Mouse (Mus musculus) gastrocnemius, adult 2 months (tissue): ENCODE data around the gene Pabpc1l. TPM values are rescaled to one million over a fixed set of nuclear protein-coding genes. Genes with fewer than 3 reads are reported as not detected.

Source experiments
- DNase-seq: peaks from one replicate; pipeline ENCODE4 v3.0.0; 2022
- H3K27ac ChIP-seq: fragments of 200-600 bp; 2 replicates; pipeline ENCODE4 v1.8.1; 2022; ENCODE audit warnings: mild to moderate bottlenecking
- H3K4me3 ChIP-seq: fragments of 200-600 bp; 2 replicates; pipeline ENCODE4 v1.8.1; 2022; ENCODE audit warnings: mild to moderate bottlenecking, moderate library complexity
- CTCF ChIP-seq: fragments of 200-600 bp; IDR thresholded peaks from 2 replicates; pipeline ENCODE4 v1.8.1; 2022; ENCODE audit warnings: antibody characterized with exemption, mild to moderate bottlenecking, moderate library complexity
- intact Hi-C: fragments of 180-260 bp; cut with DNase I; formaldehyde crosslinking; loops from one replicate; pipeline ENCODE4 v1.15.1; 2025
- total RNA-seq, 2 experiments: library from RNA; stranded (reverse); gene quantifications; 2 replicates each; pipeline ENCODE4 v1.2.3; 2021

Pabpc1l gene
- total RNA-seq, 2 experiments from 2014 or later = not detected

DNA sequence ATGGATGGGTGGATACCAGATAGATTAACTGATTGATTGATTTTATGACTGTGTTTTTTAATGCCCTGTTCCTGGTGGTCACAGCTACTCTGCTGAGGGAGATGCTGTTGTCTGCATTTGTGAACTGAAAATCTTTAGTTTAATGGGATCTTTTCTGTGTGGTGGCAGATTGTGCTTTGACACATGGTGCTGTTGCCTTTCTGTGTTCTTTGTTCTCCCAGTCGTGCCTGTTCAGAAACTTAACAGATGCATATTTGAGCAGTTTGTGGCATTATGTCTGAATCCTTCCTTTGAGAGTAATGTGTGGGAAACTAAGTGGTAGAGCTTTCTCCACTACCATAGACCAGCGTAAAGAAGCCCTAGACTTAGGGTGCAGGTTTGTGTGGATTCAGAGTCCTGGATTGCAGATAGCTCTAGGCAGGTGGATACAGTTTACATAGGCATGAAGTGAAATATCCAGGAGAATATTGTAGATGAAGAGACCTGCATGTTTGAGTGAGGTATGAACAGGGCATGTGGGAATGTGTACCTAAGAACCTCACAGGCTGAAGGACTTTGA is 17.2 kb upstream of the Pabpc1l start:
- Histone ChIP-seq H3K4me3 (no peak overlapping the region), H3K27ac (peak overlapping the region; percentile 2; the same call in 1 of the 2 replicates)
- TF ChIP-seq CTCF = no peak
- intact Hi-C loops = no loop called here
- DNase-seq = no peak

DNA sequence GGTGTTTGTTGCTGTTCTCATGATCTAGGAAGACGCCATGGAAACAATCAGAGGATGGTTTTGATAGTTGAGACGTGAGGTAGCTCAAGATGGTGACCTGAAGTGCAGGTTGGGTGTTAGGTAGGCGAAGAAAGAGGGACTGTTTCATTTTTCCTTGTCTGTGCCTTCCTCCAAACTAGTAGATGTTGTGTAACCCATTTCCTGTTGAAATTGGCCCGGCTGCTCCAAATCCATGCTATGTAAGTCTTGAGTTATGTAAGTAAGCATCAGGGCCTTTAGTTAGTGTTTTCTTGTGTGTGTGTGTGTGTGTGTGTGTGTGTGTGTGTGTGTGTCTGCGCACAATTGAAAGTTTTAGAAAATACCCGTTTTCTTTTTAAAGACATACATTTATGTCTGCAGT is 16.0 kb upstream of the Pabpc1l start:
- Histone ChIP-seq H3K4me3 (no peak overlapping the region), H3K27ac (peak overlapping the region; percentile 48; the same call in 1 of the 2 replicates)
- no peak for DNase-seq
- no peak for TF ChIP-seq CTCF
- intact Hi-C loops = no loop called here

DNA sequence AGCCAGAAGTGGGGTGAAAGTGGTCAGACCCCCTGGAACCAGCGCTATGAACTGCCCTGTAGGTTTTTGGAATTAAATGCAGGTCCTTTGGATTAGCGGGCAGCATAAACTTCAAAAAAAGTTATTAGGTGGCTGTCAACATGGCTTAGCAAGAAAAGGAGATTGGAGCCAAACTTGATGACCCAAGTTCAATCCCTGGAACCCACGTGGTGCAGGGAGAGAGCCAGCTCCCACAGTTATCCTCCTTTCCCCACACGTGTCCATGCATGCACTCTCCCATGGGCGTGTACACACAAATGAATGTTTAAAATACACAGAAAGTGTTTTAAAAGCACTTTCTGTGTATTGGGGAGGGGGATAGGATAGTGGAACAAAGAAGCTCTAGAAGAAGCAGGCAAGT is 14.8 kb upstream of the Pabpc1l start:
- Histone ChIP-seq H3K4me3 (no peak overlapping the region), H3K27ac (no peak overlapping the region)
- intact Hi-C loops = no loop called here
- TF ChIP-seq CTCF = no peak
- no peak for DNase-seq

DNA sequence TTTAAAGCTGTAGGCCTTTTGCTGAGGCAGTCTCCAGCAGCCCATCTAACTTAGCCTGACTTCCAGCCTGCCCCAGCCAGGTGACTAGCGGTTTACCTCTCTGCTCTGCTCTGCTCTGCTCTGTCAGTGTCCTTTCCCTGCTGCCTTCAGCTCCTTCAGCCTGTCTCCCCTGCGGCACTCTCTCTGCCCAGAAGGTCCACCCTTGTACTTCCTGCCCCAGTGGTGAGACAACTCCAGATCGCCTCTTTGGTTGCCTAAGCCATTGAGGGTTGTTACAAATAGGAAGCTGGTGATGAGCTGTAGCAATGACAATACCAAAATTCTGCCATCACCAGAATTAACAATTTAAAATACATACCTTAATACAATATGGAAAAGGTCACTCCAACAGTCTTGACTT is 14.3 kb upstream of the Pabpc1l start:
- Histone ChIP-seq H3K27ac (no peak overlapping the region), H3K4me3 (no peak overlapping the region)
- DNase-seq = no peak
- intact Hi-C loops = no loop called here
- TF ChIP-seq CTCF = no peak

DNA sequence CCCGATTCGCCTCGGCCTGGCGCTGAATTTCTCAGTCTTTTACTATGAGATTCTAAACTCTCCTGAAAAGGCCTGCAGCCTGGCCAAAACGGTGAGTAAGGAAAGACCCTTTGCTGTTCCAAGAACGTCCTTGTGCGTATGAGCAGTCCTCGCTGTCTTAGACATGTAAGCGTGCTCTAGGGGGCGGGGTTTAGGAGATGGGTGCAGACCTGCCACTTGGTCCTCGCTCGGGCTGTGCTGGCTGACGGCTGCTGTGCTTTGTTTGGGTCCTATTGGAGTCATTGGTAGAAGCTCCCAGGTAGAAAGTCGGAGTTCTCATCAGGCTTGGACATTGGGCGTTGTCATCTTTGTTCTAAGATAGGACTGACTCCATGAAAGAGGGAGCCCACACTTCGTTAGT is 9.9 kb upstream of the Pabpc1l start:
- no peak for TF ChIP-seq CTCF
- no peak for DNase-seq
- no peak overlapping the region for H3K4me3 ChIP-seq
- intact Hi-C loops = no loop called here
- no peak overlapping the region for H3K27ac ChIP-seq

DNA sequence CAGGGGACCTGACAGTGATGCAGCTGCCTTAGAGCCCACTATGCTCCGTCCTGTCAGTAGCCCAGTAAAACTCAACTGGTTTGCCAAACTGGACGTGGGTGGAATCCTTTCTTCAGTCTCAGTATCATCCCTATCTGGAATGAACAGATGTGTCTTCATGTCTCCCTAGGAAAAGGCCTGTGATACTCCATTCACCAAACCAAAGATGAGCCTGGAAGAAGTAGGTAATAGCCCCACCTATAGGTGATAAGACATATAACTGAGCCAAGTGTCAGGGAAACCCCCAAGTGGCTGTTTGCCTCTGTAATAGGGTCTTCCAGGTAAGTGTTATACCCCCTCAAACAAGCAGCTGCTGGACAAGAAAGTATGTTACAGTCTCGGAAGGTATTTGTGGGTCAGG is 6.3 kb upstream of the Pabpc1l start:
- Histone ChIP-seq H3K4me3 (no peak overlapping the region), H3K27ac (no peak overlapping the region)
- no peak for TF ChIP-seq CTCF
- intact Hi-C loops = no loop called here
- no peak for DNase-seq

DNA sequence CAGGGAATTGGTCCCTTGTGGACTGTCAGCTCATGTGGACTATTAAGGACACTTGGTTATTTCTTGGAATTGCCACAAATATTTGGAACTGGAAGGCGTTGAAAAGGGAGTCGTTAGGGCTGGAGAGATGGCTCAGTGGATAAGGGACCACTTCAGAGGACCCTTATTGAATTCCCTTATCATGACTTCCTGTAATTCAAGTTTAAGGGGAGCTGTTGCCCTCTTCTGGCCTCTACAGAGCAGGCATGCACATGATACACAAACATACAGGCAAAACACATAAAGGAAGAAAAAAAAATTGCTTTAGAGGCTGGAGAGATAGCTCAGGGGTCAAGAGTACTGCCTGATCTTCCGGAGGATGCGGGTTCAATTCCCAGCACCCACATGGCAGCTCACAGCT is 5.3 kb upstream of the Pabpc1l start:
- Histone ChIP-seq H3K27ac (no peak overlapping the region), H3K4me3 (no peak overlapping the region)
- DNase-seq = no peak
- no peak for TF ChIP-seq CTCF
- intact Hi-C loops = no loop called here

DNA sequence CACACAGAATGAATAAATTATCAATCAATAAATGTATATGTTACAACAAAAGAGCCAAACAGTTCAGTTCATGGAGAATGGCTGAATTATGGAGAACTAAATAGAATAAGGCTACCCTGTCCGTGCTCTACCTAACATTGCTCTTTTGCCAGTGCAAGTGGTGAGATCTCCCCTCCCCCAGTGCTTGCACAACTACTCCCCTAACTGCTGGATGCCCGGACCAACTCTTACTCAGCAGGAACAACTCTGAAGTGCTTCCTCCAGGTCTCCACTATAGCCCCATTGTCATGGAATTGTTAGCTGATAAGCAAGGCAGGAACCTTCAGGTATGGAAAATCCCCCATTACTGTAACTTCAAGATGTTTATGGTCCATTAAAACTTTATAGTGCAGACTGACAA is 3.1 kb upstream of the Pabpc1l start:
- H3K4me3 ChIP-seq = no peak overlapping the region
- intact Hi-C loops = no loop called here

DNA sequence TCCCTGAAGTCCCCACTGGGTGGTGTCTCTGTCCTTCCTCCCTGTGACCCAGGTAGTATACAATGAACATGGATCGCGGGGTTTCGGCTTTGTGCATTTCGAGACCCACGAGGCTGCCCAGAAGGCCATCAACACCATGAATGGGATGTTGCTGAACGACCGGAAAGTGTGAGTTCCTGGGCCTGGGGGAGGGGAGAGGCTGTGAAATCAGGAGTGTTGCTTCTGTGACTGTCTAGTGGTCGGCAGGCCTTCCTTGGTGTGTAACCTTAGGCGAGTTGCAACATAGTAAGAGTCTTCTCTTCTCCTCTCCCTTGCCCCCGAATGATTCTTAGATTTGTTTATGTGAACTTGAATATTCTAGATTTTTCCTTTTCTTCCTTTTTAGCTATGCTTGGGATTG is 5.9 kb downstream of the Pabpc1l start:
- Histone ChIP-seq H3K4me3 (no peak overlapping the region), H3K27ac (no peak overlapping the region)
- intact Hi-C loops = no loop called here
- no peak for TF ChIP-seq CTCF
- no peak for DNase-seq

More for the DNA sequence above, 3.1 kb upstream of the Pabpc1l start:
- TF ChIP-seq CTCF = no peak
- no peak overlapping the region for H3K27ac ChIP-seq
- no peak for DNase-seq

DNA sequence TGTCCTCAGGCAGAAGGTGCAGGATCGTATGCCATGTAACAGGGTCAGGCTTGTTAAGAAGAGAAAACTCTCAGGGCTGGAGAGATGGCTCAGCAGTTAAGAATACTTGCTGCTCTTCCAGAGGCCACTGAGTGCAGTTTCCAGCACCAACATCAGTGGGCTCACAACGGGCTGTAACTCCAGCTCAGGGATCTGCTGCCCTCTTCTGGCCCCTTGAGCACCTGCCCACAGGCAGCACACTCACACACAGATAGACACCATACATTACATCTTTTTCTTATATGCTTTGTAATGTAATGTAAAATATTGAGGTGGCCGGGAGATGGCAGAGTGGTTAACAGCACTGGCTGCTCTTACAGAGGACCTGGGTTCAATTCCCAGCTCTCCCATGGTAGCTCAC is 7.7 kb downstream of the Pabpc1l start:
- DNase-seq = no peak
- intact Hi-C loops = no loop called here
- Histone ChIP-seq H3K4me3 (no peak overlapping the region), H3K27ac (no peak overlapping the region)
- no peak for TF ChIP-seq CTCF

DNA sequence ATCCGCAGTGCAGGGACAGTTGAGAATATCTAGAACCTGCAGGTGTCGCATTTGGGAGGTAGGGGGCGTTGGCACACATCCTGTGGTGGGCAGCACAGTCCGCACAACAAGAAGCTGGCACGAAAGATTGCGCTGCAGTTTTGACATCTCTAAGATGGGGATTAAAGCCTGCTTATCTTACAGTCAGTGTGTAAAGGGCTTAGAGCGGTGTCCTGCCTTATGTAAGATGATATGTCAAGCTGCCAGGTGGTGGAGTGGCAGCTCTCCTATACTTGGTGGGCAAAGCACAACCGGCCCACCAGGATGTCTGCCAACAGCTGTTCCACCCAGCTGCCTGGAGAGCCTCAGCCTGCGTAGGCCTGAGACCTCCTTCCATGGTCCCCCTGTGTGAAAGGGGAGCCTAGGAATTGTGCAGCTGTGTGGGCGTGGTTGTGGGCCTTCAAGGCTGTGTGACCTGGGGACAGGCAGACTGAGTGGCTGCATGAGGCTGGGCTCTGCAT is 11.3 kb downstream of the Pabpc1l start:
- TF ChIP-seq CTCF = no peak
- DNase-seq = peak; percentile 31
- H3K4me3 ChIP-seq = no peak overlapping the region
- H3K27ac ChIP-seq = no peak overlapping the region
- intact Hi-C loops = no loop called here

DNA sequence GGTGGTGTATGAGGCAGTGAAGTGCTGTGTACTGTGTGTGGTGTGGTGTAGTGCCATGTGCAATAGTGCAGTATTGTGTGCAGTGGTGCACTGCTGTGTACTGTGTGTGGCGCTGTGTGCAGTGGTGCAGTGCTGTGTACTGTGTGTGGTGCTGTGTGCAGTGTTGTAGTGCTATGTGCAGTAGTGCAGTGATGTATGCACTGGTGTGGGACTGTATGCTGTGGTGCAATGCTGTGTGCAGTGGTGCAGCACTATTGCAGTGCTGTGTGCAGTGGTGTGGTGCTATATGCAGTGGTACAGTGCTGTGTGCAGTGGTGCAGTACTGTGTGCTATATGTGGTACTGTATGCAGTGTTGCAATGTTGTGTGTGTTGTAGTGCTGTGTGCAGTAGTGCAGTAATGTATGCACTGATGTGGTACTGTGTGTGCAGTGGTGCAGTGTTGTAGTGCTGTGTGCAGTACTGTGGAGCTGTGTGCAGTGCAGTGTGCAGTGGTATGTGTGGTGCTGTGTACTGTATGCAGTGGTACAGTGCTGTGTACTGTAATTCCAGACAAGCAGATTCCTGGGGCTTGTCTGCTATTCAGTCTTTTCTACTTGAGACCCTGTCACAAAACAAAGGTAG is 13.3 kb downstream of the Pabpc1l start:
- intact Hi-C loops = no loop called here
- Histone ChIP-seq H3K4me3 (no peak overlapping the region), H3K27ac (no peak overlapping the region)
- no peak for TF ChIP-seq CTCF
- DNase-seq = no peak

DNA sequence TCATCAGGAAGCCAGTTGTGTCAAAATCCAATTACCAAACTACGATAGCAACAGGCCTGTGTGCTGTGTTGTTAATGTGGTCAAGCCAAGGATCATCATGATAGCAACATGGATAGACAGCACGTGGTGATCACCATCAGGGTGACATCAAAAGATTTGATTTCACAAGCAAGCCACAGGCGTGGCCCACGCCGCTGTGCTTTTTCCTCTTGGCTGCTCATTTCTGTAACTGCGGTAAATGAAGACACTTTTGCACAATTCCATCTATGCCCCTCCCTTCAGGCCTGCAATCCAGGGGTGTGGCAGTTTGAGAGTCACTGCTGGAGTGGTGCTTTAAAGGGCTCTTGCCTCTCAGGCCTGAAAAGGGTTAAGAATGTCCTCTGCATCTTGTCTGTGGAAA is 15.7 kb downstream of the Pabpc1l start:
- DNase-seq = no peak
- no peak overlapping the region for H3K4me3 ChIP-seq
- TF ChIP-seq CTCF = no peak
- intact Hi-C loops = no loop called here
- no peak overlapping the region for H3K27ac ChIP-seq

DNA sequence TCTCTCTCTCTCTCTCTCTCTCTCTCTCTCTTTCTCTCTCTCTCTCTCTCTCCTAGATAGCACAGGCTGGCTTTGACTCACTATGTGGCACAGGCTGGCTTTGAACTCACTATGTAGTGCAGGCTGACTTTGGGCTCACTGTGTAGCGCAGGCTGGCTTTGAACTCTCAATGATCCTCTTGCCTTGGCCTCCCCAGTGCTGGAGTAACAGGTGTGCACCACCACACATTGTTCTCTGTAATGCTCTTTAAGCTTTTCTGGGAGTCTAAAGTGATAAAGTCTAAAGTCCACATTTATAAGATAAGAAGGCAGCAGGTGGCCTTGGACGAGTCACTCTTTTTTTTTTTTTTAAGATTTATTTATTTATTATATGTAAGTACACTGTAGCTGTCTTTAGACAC is 16.3 kb downstream of the Pabpc1l start:
- H3K27ac ChIP-seq = no peak overlapping the region
- H3K4me3 ChIP-seq = no peak overlapping the region
- intact Hi-C loops = no loop called here
- no peak for TF ChIP-seq CTCF
- no peak for DNase-seq
